Mouse (Mus musculus): ENCODE measurements at regions not wholly inside any gene's neighbourhood (a gene's known extent, or its start where the extent isn't known, plus 50 kb on each side); places are given as distances from the start of the nearest gene placed in this dataset.
"Not testable (repeated sequence)": the region's sequence is repeated elsewhere in the genome, so short reads cannot be mapped to it uniquely, and the experiment has no call there.

DNA sequence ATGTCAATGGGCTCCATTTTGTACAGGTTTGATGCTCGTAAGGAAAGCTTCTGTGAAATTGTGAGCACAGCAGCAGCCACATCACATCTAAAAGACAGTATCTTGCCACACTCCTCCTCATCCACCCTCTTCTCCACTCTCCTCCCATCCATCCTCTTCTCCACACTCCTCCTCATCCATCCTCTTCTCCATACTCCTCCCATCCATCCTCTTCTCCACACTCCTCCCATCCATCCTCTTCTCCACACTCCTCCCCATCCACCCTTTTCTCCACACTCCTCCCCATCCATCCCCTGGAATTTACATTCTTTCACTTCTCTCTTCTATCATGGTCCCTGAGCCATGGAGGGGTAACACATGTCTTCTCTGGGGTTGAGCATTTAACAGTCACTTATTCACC lies 116.7 kb upstream of the Dnajc1 start:
- H3K9ac ChIP-seq (replicated peaks; ENCODE audit: low read depth, low read length): no peak overlapping the region
- H3K9me3 ChIP-seq (ENCODE audit: control insufficient read depth, low read depth, low read length): no peaks in the 10 kb centered on the region
- no peaks in the 10 kb centered on the region for H3K27me3 ChIP-seq (ENCODE audit: control insufficient read depth, insufficient read depth, low read length)
- H3K4me1 ChIP-seq (ENCODE audit: control insufficient read depth, insufficient read depth, low read length): no peaks in the 10 kb centered on the region
- H3K4me2 ChIP-seq (replicated peaks; ENCODE audit: low read depth, low read length): no peak overlapping the region
- H3K4me3 ChIP-seq (ENCODE audit: low read depth, low read length): no peak overlapping the region
- H3K27ac ChIP-seq (ENCODE audit: low read length): no peak overlapping the region
- no peaks in the 10 kb centered on the region for H3K36me3 ChIP-seq (ENCODE audit: control insufficient read depth, insufficient read depth, low read length)
- ATAC-seq (ENCODE audit: insufficient number of reproducible peaks, insufficient read depth, low FRiP score, low read depth): no peak
- WGBS: 94% methylated on average over 1 of the region's 1 CpGs

DNA sequence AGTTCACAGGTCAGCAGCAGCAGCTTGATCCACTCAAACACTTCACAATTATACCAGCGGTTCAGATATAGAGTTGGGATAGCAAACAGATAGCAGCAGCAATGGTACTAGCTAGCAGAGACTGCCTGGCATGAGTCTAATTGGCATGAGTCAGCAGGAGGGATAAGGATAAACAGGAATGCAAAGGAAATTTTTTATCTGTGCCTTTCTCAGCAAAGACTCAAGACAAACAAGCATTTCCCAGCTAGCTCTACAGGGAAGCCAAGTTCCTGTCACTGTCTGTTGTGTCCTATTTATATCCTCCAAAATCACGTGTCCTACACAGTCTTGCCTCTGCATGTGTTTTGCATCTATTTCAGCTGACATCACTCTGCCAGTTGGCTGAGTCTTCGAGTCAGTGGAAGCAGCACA lies 80.7 kb upstream of the Dnajc1 start:
- Histone ChIP-seq H3K9ac (replicated peaks; ENCODE audit: low read depth, low read length) (no peak overlapping the region), H3K27ac (ENCODE audit: low read length) (no peak overlapping the region), H3K36me3 (ENCODE audit: control insufficient read depth, insufficient read depth, low read length) (no peaks in the 10 kb centered on the region), H3K9me3 (ENCODE audit: control insufficient read depth, low read depth, low read length) (no peaks in the 10 kb centered on the region), H3K4me1 (ENCODE audit: control insufficient read depth, insufficient read depth, low read length) (no peaks in the 10 kb centered on the region; the same call in 1 of the 2 replicates), H3K4me2 (replicated peaks; ENCODE audit: low read depth, low read length) (no peak overlapping the region), H3K4me3 (ENCODE audit: low read depth, low read length) (no peak overlapping the region), H3K27me3 (ENCODE audit: control insufficient read depth, insufficient read depth, low read length) (no peaks in the 10 kb centered on the region)
- WGBS: 24% methylated on average over 3 of the region's 3 CpGs
- peak; percentile 58; the same call in 1 of the 2 replicates for ATAC-seq (ENCODE audit: insufficient number of reproducible peaks, insufficient read depth, low FRiP score, low read depth)

DNA sequence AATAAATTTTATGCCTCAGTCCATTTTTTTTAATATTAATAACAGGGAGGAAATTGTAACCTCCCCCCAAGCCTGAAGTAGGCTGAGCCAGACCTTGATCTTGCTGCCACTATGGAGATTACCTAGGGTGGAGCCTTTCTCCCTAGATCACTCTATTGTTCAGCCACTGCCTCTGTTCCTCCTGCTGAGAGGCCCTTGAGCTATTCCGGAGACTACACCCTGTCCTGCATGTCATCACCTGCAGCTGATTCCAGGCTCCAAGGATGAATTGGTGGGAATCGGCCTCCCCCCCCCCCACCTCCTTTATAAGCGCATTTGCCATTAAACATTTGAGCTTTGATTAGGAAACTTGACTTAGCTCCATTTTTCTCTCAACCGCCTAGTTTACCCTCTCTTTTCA lies 68.3 kb upstream of the Dnajc1 start:
- no peak for ATAC-seq (ENCODE audit: insufficient number of reproducible peaks, insufficient read depth, low FRiP score, low read depth)
- Histone ChIP-seq H3K9ac (replicated peaks; ENCODE audit: low read depth, low read length) (no peak overlapping the region), H3K27ac (ENCODE audit: low read length) (no peak overlapping the region), H3K4me1 (ENCODE audit: control insufficient read depth, insufficient read depth, low read length) (no peaks in the 10 kb centered on the region), H3K4me2 (replicated peaks; ENCODE audit: low read depth, low read length) (no peak overlapping the region), H3K9me3 (ENCODE audit: control insufficient read depth, low read depth, low read length) (no peaks in the 10 kb centered on the region), H3K4me3 (ENCODE audit: low read depth, low read length) (no peak overlapping the region), H3K36me3 (ENCODE audit: control insufficient read depth, insufficient read depth, low read length) (no peaks in the 10 kb centered on the region), H3K27me3 (ENCODE audit: control insufficient read depth, insufficient read depth, low read length) (no peaks in the 10 kb centered on the region)
- 91% methylated on average over 4 of the region's 4 CpGs for WGBS

DNA sequence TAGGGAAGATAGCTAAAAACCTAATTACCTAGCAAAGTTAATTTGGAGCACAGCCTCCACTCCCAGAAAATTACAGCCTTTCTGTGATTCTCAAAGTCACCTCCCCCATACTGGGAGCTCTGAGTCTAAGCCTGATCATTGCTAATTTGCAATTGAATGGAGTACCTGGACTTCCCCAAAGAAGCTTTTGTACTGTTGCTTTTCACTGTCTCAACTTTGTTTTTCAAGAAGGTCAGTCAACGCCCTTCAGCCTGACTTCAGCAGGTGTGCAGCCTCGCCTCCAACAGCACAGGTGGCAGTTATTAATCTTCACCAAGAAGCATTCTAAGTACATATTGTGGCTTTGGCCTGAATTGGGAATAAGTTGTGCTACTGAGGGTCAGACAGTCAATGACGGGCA lies 67.7 kb upstream of the Dnajc1 start:
- 87% methylated on average over 3 of the region's 3 CpGs for WGBS
- not testable (repeated sequence) for H3K9ac ChIP-seq (replicated peaks; ENCODE audit: low read depth, low read length); H3K36me3 ChIP-seq (ENCODE audit: control insufficient read depth, insufficient read depth, low read length); H3K4me2 ChIP-seq (replicated peaks; ENCODE audit: low read depth, low read length); H3K27ac ChIP-seq (ENCODE audit: low read length); H3K27me3 ChIP-seq (ENCODE audit: control insufficient read depth, insufficient read depth, low read length); ATAC-seq (ENCODE audit: insufficient number of reproducible peaks, insufficient read depth, low FRiP score, low read depth); H3K9me3 ChIP-seq (ENCODE audit: control insufficient read depth, low read depth, low read length); H3K4me3 ChIP-seq (ENCODE audit: low read depth, low read length); H3K4me1 ChIP-seq (ENCODE audit: control insufficient read depth, insufficient read depth, low read length)

DNA sequence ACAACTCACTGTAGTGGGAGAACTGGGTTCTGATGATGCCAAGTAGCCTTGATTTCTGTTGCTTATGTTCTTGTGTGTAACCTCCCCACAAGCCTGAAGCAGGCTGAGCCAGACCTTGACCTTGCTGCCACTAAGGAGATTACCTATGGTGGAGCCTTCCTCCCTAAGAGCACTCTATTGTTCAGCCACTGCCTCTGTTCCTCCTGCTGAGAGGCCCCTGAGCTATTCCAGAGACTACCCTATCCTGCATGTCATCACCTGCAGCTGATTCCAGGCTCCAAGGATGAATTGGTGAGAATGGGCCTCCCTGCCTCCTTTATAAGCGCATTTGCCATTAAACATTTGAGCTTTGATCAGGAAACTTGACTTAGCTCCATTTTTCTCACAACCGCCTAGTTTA lies 60.8 kb upstream of the Dnajc1 start:
- H3K9me3 ChIP-seq (ENCODE audit: control insufficient read depth, low read depth, low read length); H3K36me3 ChIP-seq (ENCODE audit: control insufficient read depth, insufficient read depth, low read length); ATAC-seq (ENCODE audit: insufficient number of reproducible peaks, insufficient read depth, low FRiP score, low read depth); H3K27me3 ChIP-seq (ENCODE audit: control insufficient read depth, insufficient read depth, low read length); H3K4me1 ChIP-seq (ENCODE audit: control insufficient read depth, insufficient read depth, low read length); H3K4me3 ChIP-seq (ENCODE audit: low read depth, low read length); H3K9ac ChIP-seq (replicated peaks; ENCODE audit: low read depth, low read length); H3K4me2 ChIP-seq (replicated peaks; ENCODE audit: low read depth, low read length); H3K27ac ChIP-seq (ENCODE audit: low read length): not testable (repeated sequence)
- 56% methylated on average over 2 of the region's 2 CpGs for WGBS

DNA sequence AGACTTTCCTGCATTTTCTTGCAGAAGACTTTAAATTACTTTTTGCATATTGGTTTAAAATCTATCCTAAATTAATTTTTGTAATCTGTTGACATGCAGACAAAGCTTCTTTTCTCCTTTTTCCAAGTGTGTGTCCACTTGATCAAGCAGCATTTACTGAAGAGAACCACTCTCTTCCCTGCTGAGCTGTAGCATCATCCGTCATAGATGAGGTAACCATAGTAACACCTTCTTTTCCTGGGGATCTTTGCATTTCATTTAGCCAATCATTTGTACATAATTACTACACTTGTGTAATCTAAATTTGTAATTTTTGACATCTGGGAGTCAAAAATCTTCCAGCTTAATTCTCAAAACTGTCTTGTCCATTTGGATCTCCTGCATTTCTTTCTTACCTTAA lies 53.2 kb upstream of the Dnajc1 start:
- H3K4me1 ChIP-seq (ENCODE audit: control insufficient read depth, insufficient read depth, low read length): no peaks in the 10 kb centered on the region
- H3K9ac ChIP-seq (replicated peaks; ENCODE audit: low read depth, low read length): no peak overlapping the region
- no peaks in the 10 kb centered on the region for H3K36me3 ChIP-seq (ENCODE audit: control insufficient read depth, insufficient read depth, low read length)
- no peak overlapping the region for H3K27ac ChIP-seq (ENCODE audit: low read length)
- no peak overlapping the region for H3K4me3 ChIP-seq (ENCODE audit: low read depth, low read length)
- H3K27me3 ChIP-seq (ENCODE audit: control insufficient read depth, insufficient read depth, low read length): no peaks in the 10 kb centered on the region
- ATAC-seq (ENCODE audit: insufficient number of reproducible peaks, insufficient read depth, low FRiP score, low read depth): no peak
- 67% methylated on average over 1 of the region's 1 CpGs for WGBS
- no peaks in the 10 kb centered on the region for H3K9me3 ChIP-seq (ENCODE audit: control insufficient read depth, low read depth, low read length)
- H3K4me2 ChIP-seq (replicated peaks; ENCODE audit: low read depth, low read length): no peak overlapping the region

Data from stomach, embryonic 14.5 days (tissue).